Mouse (Mus musculus) limb, embryonic 13.5 days (tissue): ENCODE data around the gene Atrnl1. TPM values are rescaled to one million over a fixed set of nuclear protein-coding genes. Genes with fewer than 3 reads are reported as not detected.

Experiments used
- ATAC-seq: fragments of 200-750 bp; cut with Nextera tagmentation; 2 replicates; pipeline ENCODE4 v1.8.0; 2017; ENCODE audit warnings: low read depth, moderate number of reproducible peaks, moderate TSS enrichment; ENCODE audit not compliant: low FRiP score
- H3K27ac ChIP-seq: fragments of 300-500 bp; sonication (generic); 2 replicates; pipeline ENCODE4 v1.5.1; 2015; ENCODE audit warnings: inconsistent platforms, mild to moderate bottlenecking, moderate library complexity
- H3K27me3 ChIP-seq: fragments of 300-500 bp; sonication (generic); 2 replicates; pipeline ENCODE4 v1.6.1; 2015; ENCODE audit warnings: mild to moderate bottlenecking, inconsistent platforms
- H3K36me3 ChIP-seq: fragments of 300-500 bp; sonication (generic); 2 replicates; pipeline ENCODE4 v1.6.1; 2015; ENCODE audit warnings: inconsistent platforms, mild to moderate bottlenecking, moderate library complexity
- H3K4me1 ChIP-seq: fragments of 300-500 bp; sonication (generic); 2 replicates; pipeline ENCODE4 v1.6.1; 2015; ENCODE audit warnings: inconsistent platforms
- H3K4me2 ChIP-seq: fragments of 300-500 bp; sonication (generic); replicated peaks from 2 replicates; pipeline ENCODE4 v1.6.1; 2015; ENCODE audit warnings: inconsistent platforms, mild to moderate bottlenecking, moderate library complexity
- H3K4me3 ChIP-seq: fragments of 300-500 bp; sonication (generic); 2 replicates; pipeline ENCODE4 v1.5.1; 2015; ENCODE audit warnings: moderate library complexity, mild to moderate bottlenecking, inconsistent platforms
- H3K9ac ChIP-seq: fragments of 300-500 bp; sonication (generic); 2 replicates; pipeline ENCODE4 v1.6.1; 2015; ENCODE audit warnings: mild to moderate bottlenecking, inconsistent platforms
- H3K9me3 ChIP-seq: fragments of 300-500 bp; sonication (generic); 2 replicates; pipeline ENCODE4 v1.6.1; 2016; ENCODE audit warnings: inconsistent platforms
- WGBS: fragments of 180-500 bp; shearing (Covaris S2); methylation state at CpG from one replicate; pipeline ENCODE4 v1.1.7; 2015; 5-methylcytosine and 5-hydroxymethylcytosine counted together
- polyA plus RNA-seq: library from polyadenylated mRNA; unstranded; fragments of >200 nt; fragmentation: Nextera tagmentation; extraction: Ambion mirVana; gene quantifications from 2 replicates; pipeline ENCODE4 v1.2.1, GENCODE M21; 2015

The Atrnl1 gene
- polyA plus RNA-seq, 1 experiment from 2014 or later, result 7.1 TPM

- Histone ChIP-seq H3K4me3 (no peak overlapping the region), H3K4me2 (peak overlapping the region; percentile 35; the same call in 1 of the 2 replicates), H3K36me3 (peaks cover under 1% of the 10 kb centered on the region; the same call in 1 of the 2 replicates), H3K27me3 (0 out of 2 replicates have a peak, but pooled peaks cover 5% of the 10 kb centered on the region), H3K4me1 (peaks cover 19% of the 10 kb centered on the region), H3K9ac (no peak overlapping the region), H3K9me3 (no peaks in the 10 kb centered on the region), H3K27ac (0 out of 2 replicates have a peak overlapping the region, but pooled peaks have one; percentile 33)
- ATAC-seq, result peak; percentile 86
- 19% methylated on average over 15 of the region's 15 CpGs for WGBS
Measured at GRCm38 (mm10) chr19:58060854-58061358, 450.1 kb downstream of the Atrnl1 start.

- H3K27ac ChIP-seq, result no peak overlapping the region
- H3K9me3 ChIP-seq, result no peaks in the 10 kb centered on the region
- H3K4me2 ChIP-seq, result no peak overlapping the region
- no peak overlapping the region for H3K4me3 ChIP-seq
- peaks cover 7% of the 10 kb centered on the region for H3K36me3 ChIP-seq
- 83% methylated on average over 8 of the region's 8 CpGs for WGBS
- 0 out of 2 replicates have a peak overlapping the region, but pooled peaks have one; percentile 8 for H3K9ac ChIP-seq
- H3K27me3 ChIP-seq, result 0 out of 2 replicates have a peak, but pooled peaks cover 5% of the 10 kb centered on the region
- H3K4me1 ChIP-seq, result peaks cover 19% of the 10 kb centered on the region
- no peak for ATAC-seq
Measured at GRCm38 (mm10) chr19:58061933-58062332, 451.1 kb downstream of the Atrnl1 start.

GRCm38 (mm10) chr19:58063541-58063940, 452.7 kb downstream of the Atrnl1 start:
- H3K9me3 ChIP-seq, result no peaks in the 10 kb centered on the region
- peaks cover 19% of the 10 kb centered on the region for H3K4me1 ChIP-seq
- H3K9ac ChIP-seq, result no peak overlapping the region
- 0 out of 2 replicates have a peak, but pooled peaks cover 5% of the 10 kb centered on the region for H3K27me3 ChIP-seq
- H3K36me3 ChIP-seq, result peaks cover 7% of the 10 kb centered on the region
- no peak overlapping the region for H3K27ac ChIP-seq
- H3K4me2 ChIP-seq, result no peak overlapping the region
- H3K4me3 ChIP-seq, result no peak overlapping the region
- 34% methylated on average over 6 of the region's 6 CpGs for WGBS
- no peak for ATAC-seq

GRCm38 (mm10) chr19:58064116-58065000, 453.5 kb downstream of the Atrnl1 start:
- WGBS, result 42% methylated on average over 16 of the region's 16 CpGs
- no peak overlapping the region for H3K9ac ChIP-seq
- no peak for ATAC-seq
- 0 out of 2 replicates have a peak, but pooled peaks cover 5% of the 10 kb centered on the region for H3K27me3 ChIP-seq
- no peak overlapping the region for H3K4me2 ChIP-seq
- H3K4me1 ChIP-seq, result peaks cover 17% of the 10 kb centered on the region
- H3K4me3 ChIP-seq, result no peak overlapping the region
- no peak overlapping the region for H3K27ac ChIP-seq
- peaks cover 7% of the 10 kb centered on the region for H3K36me3 ChIP-seq
- H3K9me3 ChIP-seq, result no peaks in the 10 kb centered on the region

- Histone ChIP-seq H3K36me3 (peaks cover 7% of the 10 kb centered on the region), H3K27me3 (0 out of 2 replicates have a peak, but pooled peaks cover 5% of the 10 kb centered on the region), H3K4me3 (no peak overlapping the region), H3K4me1 (peaks cover 12% of the 10 kb centered on the region), H3K27ac (no peak overlapping the region), H3K4me2 (no peak overlapping the region), H3K9me3 (no peaks in the 10 kb centered on the region), H3K9ac (no peak overlapping the region)
- 82% methylated on average over 5 of the region's 5 CpGs for WGBS
- no peak for ATAC-seq
Measured at GRCm38 (mm10) chr19:58065001-58065314, 454.1 kb downstream of the Atrnl1 start.

GRCm38 (mm10) chr19:58065514-58065913, 454.7 kb downstream of the Atrnl1 start:
- Histone ChIP-seq H3K4me1 (peaks cover 7% of the 10 kb centered on the region), H3K27ac (no peak overlapping the region), H3K4me3 (no peak overlapping the region), H3K9ac (no peak overlapping the region), H3K27me3 (0 out of 2 replicates have a peak, but pooled peaks cover 5% of the 10 kb centered on the region), H3K4me2 (no peak overlapping the region), H3K36me3 (peaks cover 7% of the 10 kb centered on the region), H3K9me3 (no peaks in the 10 kb centered on the region)
- no peak for ATAC-seq
- WGBS, result 88% methylated on average over 2 of the region's 2 CpGs

- Histone ChIP-seq H3K9ac (no peak overlapping the region), H3K4me3 (no peak overlapping the region), H3K4me2 (no peak overlapping the region), H3K27ac (no peak overlapping the region), H3K36me3 (peaks cover 7% of the 10 kb centered on the region), H3K4me1 (no peaks in the 10 kb centered on the region), H3K9me3 (no peaks in the 10 kb centered on the region), H3K27me3 (no peaks in the 10 kb centered on the region)
- ATAC-seq, result no peak
- 86% methylated on average over 2 of the region's 2 CpGs for WGBS
Measured at GRCm38 (mm10) chr19:58068114-58068513, 457.3 kb downstream of the Atrnl1 start.

GRCm38 (mm10) chr19:58068958-58069357, 458.1 kb downstream of the Atrnl1 start:
- WGBS, result 91% methylated on average over 2 of the region's 2 CpGs
- no peak for ATAC-seq

GRCm38 (mm10) chr19:58072404-58072803, 461.6 kb downstream of the Atrnl1 start:
- WGBS, result 52% methylated on average over 5 of the region's 5 CpGs

More at GRCm38 (mm10) chr19:58068958-58069357, 458.1 kb downstream of the Atrnl1 start:
- H3K27me3 ChIP-seq, result no peaks in the 10 kb centered on the region
- H3K27ac ChIP-seq, result no peak overlapping the region
- no peaks in the 10 kb centered on the region for H3K9me3 ChIP-seq
- H3K4me3 ChIP-seq, result no peak overlapping the region
- no peaks in the 10 kb centered on the region for H3K4me1 ChIP-seq
- H3K36me3 ChIP-seq, result peaks cover 7% of the 10 kb centered on the region
- no peak overlapping the region for H3K4me2 ChIP-seq
- H3K9ac ChIP-seq, result no peak overlapping the region

GRCm38 (mm10) chr19:58072846-58073245, 462.0 kb downstream of the Atrnl1 start:
- H3K4me2 ChIP-seq, result no peak overlapping the region
- 0 out of 2 replicates have a peak, but pooled peaks cover 4% of the 10 kb centered on the region for H3K27me3 ChIP-seq
- no peaks in the 10 kb centered on the region for H3K9me3 ChIP-seq
- H3K9ac ChIP-seq, result no peak overlapping the region
- H3K4me3 ChIP-seq, result no peak overlapping the region
- ATAC-seq, result no peak
- no peaks in the 10 kb centered on the region for H3K36me3 ChIP-seq
- H3K4me1 ChIP-seq, result peaks cover 12% of the 10 kb centered on the region; the same call in 1 of the 2 replicates
- H3K27ac ChIP-seq, result no peak overlapping the region
- WGBS, result 93% methylated on average over 9 of the region's 9 CpGs

More at GRCm38 (mm10) chr19:58072404-58072803, 461.6 kb downstream of the Atrnl1 start:
- Histone ChIP-seq H3K9ac (no peak overlapping the region), H3K4me2 (no peak overlapping the region), H3K36me3 (no peaks in the 10 kb centered on the region), H3K9me3 (no peaks in the 10 kb centered on the region), H3K27ac (no peak overlapping the region), H3K4me1 (peaks cover 11% of the 10 kb centered on the region; the same call in 1 of the 2 replicates), H3K27me3 (0 out of 2 replicates have a peak, but pooled peaks cover 4% of the 10 kb centered on the region), H3K4me3 (no peak overlapping the region)
- ATAC-seq, result no peak

- no peak for ATAC-seq
- Histone ChIP-seq H3K9ac (no peak overlapping the region), H3K4me1 (peaks cover 12% of the 10 kb centered on the region; the same call in 1 of the 2 replicates), H3K27ac (no peak overlapping the region), H3K27me3 (0 out of 2 replicates have a peak, but pooled peaks cover 4% of the 10 kb centered on the region), H3K4me3 (no peak overlapping the region), H3K36me3 (no peaks in the 10 kb centered on the region), H3K4me2 (no peak overlapping the region), H3K9me3 (no peaks in the 10 kb centered on the region)
- WGBS, result 37% methylated on average over 6 of the region's 6 CpGs
Measured at GRCm38 (mm10) chr19:58075252-58075651, 464.4 kb downstream of the Atrnl1 start.

GRCm38 (mm10) chr19:58076961-58077371, 466.1 kb downstream of the Atrnl1 start:
- Histone ChIP-seq H3K36me3 (no peaks in the 10 kb centered on the region), H3K9me3 (no peaks in the 10 kb centered on the region), H3K4me3 (no peak overlapping the region), H3K4me1 (peaks cover 12% of the 10 kb centered on the region; the same call in 1 of the 2 replicates), H3K4me2 (0 out of 2 replicates have a peak overlapping the region, but pooled peaks have one; percentile 11), H3K9ac (no peak overlapping the region), H3K27me3 (0 out of 2 replicates have a peak, but pooled peaks cover 4% of the 10 kb centered on the region), H3K27ac (no peak overlapping the region)
- WGBS, result 50% methylated on average over 14 of the region's 14 CpGs
- ATAC-seq, result no peak
